Mouse (Mus musculus): ENCODE data around the gene Srsf6. TPM values are rescaled to one million over a fixed set of nuclear protein-coding genes. Genes with fewer than 3 reads are reported as not detected.

Gene Srsf6
- total RNA-seq, 2 experiments from 2014 or later, result 127 to 146 TPM

- peak; percentile 67 to 78 for DNase-seq (ENCODE audit: low spot score in 2 of 2)
Measured at GRCm38 (mm10) chr2:162931674-162932650, 634 bp downstream of the Srsf6 start.

GRCm38 (mm10) chr2:162932706-162933105, 1.4 kb downstream of the Srsf6 start:
- DNase-seq (ENCODE audit: low spot score in 2 of 2), result peak; percentile 26 to 37

- no peak for DNase-seq (ENCODE audit: low spot score in 2 of 2)
Measured at GRCm38 (mm10) chr2:162934421-162934820, 3.1 kb downstream of the Srsf6 start.

DNA sequence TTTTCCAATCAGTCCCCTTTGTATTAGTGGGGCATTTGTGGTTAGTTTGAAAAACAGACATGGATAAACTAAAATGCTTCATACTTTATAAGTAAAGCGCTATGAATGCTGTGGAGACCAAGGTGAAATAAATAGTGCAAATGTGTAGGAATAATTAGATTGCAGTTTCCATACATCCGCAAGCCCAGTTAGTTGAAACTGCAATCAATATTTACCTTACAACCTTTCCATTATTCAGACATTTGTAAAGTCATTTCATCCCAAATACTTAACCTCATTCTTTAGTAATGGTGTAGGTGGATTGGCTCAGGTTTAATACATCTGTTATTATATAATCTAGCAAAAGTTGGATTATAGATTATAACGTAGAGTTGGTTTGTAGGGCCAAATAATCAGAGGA, 4.4 kb downstream of the Srsf6 start:
- DNase-seq (ENCODE audit: low spot score in 2 of 2), result no peak

DNA sequence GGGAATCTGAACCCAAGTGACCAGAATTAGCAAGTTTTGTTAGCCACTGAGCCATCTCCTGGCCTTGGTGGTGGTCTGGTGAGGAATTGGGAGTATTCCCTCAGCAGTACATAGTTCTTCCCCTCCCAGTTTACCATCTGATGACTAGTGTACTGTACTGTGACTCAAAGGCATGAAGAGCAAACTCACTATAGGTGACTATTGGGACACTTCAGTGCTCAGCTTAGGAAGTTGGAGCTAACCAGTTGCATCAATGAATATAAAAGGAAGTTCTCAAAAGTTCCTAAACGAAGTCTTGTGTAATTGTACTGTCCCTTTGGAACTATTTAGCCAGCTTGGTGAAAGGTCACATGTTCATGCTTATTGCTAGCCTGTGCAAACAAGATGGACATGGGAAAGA, 8.2 kb downstream of the Srsf6 start:
- DNase-seq (ENCODE audit: low spot score in 2 of 2), result no peak

DNA sequence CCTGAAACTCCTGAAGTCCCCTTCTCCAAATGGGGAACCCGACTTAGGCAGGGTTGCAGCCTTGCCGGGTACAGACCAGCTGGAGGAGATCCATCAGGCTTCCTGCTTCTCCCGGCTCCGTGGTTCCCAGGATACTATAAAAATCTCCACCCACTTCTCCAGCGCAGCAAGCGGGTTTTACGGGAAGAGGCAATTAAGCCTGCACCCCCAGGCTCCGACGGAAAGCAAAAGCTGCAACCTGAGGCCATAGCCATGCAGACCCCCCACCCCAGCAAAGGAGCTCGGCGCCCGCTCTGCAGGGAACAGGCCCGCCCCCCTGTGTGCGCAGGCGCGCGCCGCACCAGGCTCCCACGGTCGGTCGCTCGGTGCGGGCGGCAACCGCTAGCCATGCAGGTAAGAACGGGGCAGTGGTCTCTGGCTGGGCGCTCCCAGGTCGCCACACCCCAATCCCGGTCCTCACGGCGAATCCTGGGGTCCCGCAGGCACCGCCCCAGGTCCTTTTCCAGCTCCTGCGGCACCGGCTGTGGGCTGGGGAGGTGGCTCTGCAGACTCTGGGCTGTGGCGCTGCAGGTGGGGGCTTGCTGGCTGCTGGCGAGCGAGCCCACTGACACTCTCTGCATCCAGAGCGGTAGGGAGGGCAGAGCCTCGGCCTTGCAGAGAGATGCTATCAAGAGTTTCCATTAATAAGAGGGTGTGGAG, 12.0 kb downstream of the Srsf6 start, which contains the start of gene L3mbtl1:
L3mbtl1 (plus strand) TSS at position 325 of the 699 bp plus-strand sequence.
- DNase-seq (ENCODE audit: low spot score in 2 of 2), result peak; percentile 60 to 74

- DNase-seq (ENCODE audit: low spot score in 2 of 2), result no peak
Measured at GRCm38 (mm10) chr2:162943931-162944330, 12.6 kb downstream of the Srsf6 start.

DNA sequence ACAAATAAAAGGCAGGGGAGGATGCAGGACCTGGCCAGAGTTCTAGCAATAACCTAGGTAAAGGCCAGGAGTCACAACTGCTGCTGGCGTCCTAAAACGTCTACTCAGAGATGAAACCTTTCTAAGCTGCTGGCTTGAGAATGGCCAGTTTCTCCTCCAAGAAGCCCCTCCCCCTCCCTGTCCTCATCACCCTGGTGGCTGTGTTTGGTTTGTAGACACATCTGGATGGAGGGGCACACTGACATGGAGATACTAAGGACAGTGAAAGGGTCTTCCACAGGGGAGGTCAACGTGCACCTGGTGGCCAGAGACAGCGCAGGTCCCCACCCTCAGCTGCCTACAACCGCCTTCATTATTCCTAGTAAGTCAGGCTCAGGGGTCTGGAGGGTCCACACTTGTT, 15.6 kb downstream of the Srsf6 start:
- DNase-seq (ENCODE audit: low spot score in 2 of 2), result no peak

DNA sequence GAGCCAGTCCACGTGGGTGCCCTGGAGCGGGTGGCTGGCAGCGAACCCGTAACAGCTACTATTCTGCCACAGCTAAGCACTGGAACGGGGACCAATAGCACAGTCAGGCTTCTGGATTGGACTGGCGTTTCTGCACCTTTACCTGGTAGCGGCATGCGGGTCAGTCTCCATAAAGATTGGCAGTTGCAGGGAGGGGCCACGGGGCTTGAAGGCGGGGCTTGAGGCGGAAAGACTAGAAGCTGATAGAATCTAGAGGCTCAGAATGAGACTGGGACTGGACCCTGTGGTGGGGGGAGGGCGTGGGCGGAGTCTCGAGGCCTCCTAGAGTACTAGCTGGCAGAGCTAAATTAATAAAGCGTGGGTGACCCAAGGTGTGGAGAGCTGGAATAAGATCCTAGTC, 16.4 kb downstream of the Srsf6 start:
- peak in 1 of 2 experiments; percentile 39 for DNase-seq (ENCODE audit: low spot score in 2 of 2)

GRCm38 (mm10) chr2:162948221-162948620, 16.9 kb downstream of the Srsf6 start:
- no peak for DNase-seq (ENCODE audit: low spot score in 2 of 2)

GRCm38 (mm10) chr2:162950776-162951175, 19.4 kb downstream of the Srsf6 start:
- no peak for DNase-seq (ENCODE audit: low spot score in 2 of 2)

GRCm38 (mm10) chr2:162956843-162957242, 25.5 kb downstream of the Srsf6 start:
- DNase-seq (ENCODE audit: low spot score in 2 of 2), result no peak

DNA sequence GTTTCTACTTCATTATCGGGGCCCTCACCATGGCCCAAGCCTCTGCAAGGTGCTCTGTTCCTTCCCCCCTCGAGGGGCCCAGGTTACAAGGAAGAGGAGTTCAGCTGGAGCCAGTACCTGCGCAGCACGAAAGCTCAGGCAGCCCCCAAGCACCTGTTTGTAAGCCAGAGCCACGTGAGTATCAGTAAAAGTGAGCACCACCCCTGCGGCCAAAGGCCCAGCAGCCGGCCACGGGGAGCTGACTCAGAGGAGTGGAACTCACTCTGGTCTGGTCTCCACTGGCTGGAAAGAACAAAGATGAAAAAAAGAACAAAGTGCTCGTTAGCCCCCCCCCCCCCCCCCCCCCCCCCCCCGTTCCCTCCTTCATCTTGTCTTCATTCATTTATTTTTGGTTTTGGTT, 30.0 kb downstream of the Srsf6 start:
- no peak for DNase-seq (ENCODE audit: low spot score in 2 of 2)

DNA sequence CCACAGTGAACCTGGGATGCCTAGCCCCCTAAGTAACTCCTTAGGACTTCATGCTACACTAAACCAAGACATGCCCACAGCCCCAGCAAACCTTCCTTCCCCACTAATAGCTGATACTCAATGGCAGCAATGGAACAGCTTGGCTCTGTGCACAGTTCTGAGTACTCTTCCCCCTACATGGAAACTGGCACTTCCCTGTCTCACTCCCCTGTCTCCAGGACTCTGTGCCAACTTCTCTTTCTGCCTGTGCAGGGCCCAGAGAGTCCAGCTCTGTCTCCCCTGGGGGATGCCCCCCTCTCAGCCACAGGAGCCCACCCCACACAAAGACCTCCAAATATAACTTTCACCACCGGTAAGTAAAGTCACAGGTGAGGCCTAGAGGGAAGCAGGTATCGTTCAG, 35.4 kb downstream of the Srsf6 start:
- DNase-seq (ENCODE audit: low spot score in 2 of 2), result no peak

DNA sequence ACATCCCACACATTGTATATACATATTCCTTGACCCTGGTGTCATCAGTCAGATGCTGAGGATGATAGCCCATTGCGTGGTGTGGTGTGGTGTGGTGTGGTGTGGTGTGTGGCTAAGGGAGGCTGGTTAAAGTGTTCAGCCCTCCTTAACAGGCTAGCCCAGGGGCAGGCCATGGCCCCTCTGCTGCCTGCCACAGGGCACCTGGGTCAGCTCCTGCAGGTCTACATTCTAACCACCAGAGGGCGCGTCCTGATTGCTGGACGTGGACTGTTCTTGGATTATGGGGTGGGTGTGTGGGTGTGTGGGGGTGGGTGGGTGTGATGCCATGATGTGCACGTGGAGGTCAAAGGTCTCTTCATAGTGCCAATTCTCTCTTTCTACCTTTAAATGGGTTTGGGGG, 37.0 kb downstream of the Srsf6 start:
- DNase-seq (ENCODE audit: low spot score in 2 of 2), result peak; percentile 33 to 43

DNA sequence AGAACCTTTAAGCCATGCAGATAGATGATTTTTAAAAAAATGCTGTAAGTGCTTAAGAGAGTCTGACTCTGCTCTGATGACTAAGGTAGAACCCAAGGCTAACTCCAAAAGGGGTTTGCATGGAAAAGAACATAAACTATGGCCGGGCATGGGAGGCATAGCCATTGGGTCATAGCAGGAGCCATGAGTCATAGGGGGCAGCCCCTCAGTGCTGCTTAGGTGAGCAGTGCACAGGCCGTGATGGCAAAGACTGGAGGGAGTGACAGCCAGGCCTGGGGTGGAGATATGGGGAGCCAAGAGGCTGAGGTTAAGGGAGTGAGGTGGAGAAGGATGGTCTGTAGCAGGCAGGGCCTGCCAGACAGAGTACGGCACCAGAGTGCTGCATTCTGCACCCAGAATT, 37.8 kb downstream of the Srsf6 start:
- DNase-seq (ENCODE audit: low spot score in 2 of 2), result no peak

- no peak for DNase-seq (ENCODE audit: low spot score in 2 of 2)
Measured at GRCm38 (mm10) chr2:162970896-162971295, 39.6 kb downstream of the Srsf6 start.

- no peak for DNase-seq (ENCODE audit: low spot score in 2 of 2)
Measured at GRCm38 (mm10) chr2:162972752-162973151, 41.4 kb downstream of the Srsf6 start.

DNA sequence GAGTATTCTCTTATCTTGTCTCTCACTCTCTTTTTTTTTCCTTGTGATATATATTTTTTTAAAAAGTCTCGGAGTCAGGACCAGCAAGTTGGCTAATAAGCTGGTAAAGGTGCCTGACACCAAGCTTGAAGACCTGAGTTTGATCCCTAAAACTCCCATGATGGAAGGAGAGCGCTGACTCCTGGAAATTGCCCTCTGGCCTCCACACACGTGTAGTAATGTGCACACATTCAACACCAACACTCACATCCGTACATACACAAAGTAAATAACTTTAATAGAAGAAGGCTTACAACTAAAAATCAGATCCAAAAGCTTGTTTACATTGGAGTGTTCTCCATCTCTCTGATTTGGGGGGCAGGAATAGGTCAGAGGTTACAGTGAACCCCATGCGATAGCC, 41.9 kb downstream of the Srsf6 start:
- DNase-seq (ENCODE audit: low spot score in 2 of 2), result no peak

DNA sequence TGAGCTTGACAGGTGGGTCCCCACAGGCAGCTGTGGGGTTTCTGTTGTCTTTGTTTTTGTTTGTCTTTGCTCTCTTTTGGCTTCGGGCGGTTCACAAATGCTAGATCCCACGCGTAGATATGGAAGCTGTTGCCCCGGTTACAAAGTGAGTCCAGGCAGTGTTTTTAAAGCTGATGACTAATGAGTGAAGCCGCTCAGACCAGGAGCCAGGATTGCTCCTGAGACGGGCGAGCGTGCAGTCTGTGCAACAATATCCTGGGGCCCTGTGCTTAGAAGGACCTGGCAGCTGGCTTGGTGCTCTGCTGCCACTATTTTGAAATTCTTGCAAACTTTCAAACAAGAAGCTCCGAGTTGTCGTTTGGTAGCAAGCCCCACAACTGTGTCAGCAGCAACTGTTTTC, 42.3 kb downstream of the Srsf6 start:
- no peak for DNase-seq (ENCODE audit: low spot score in 2 of 2)

- peak; percentile 32 to 41 for DNase-seq (ENCODE audit: low spot score in 2 of 2)
Measured at GRCm38 (mm10) chr2:162975157-162975775, 43.9 kb downstream of the Srsf6 start.

GRCm38 (mm10) chr2:162976001-162976400, 44.7 kb downstream of the Srsf6 start:
- DNase-seq (ENCODE audit: low spot score in 2 of 2), result peak; percentile 25 to 30

All from layer of hippocampus, postnatal 10 days (tissue).